ENCODE assay signal across 22 mouse cellular contexts in the genomic region with DNA sequence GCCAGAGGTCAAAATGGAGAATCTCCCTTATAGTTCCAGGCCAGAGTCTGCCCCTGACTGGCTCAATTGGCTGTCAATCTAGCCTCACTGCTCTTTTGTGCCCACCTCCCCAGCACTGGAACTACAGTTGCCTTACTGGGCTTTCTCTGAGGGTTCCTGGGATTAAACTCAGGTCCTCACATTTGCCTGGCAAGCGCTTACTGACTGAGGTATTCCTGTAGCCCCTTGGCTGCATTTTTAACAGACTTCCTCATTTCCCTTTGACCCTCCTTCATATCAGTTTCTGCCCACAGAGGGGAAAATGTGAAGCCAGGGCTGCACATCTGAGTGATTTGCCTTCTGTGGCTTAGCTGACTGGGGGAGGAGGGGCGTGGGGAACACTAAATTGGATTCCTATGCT. TPM values are rescaled to one million over a fixed set of nuclear protein-coding genes. Genes with fewer than 3 reads are reported as not detected.
A peak's percentile ranks its signal among the peaks of the same experiment; 100 is the strongest.
DNase-seq lines count a peak whose midpoint lies in the region; ATAC-seq and TF ChIP-seq lines count a peak whose summit lies in the region.
"Had no signal": no experiment of that assay in that cellular context is flagged by ENCODE, and none has a peak within 500 bp of the region (broad histone marks: within the 10 kb centered on the region; RNA-seq: fewer than 3 reads in every experiment).

No protein-coding gene starts in this region.

- peak; percentile 51 for ATAC-seq in common myeloid progenitor, adult 5-6 weeks (replicated peaks; ENCODE audit: low read depth, poor library complexity, severe bottlenecking)
- peak; percentile 26; the same call in 1 of the 2 replicates for ATAC-seq in neutrophil, adult 5-6 weeks (ENCODE audit: extremely low read depth, insufficient number of reproducible peaks, low FRiP score, poor library complexity, severe bottlenecking)
- no peak for ATAC-seq in stomach, postnatal 0 days (ENCODE audit: low FRiP score, low TSS enrichment)
- ATAC-seq: activated CD4-positive, CD25-positive, alpha-beta regulatory T cell, adult 4 months; forebrain, postnatal 0 days; intestine, embryonic 16.5 days had no signal

- H3K9ac ChIP-seq in stomach, postnatal 0 days (ENCODE audit: low read length): no peak overlapping the region
- H3K9ac ChIP-seq: embryonic facial prominence, embryonic 15.5 days; forebrain, postnatal 0 days; hindbrain, embryonic 15.5 days; neural tube, embryonic 13.5 days had no signal

- no peak for TF ChIP-seq EP300 in stomach, postnatal 0 days (optimal IDR thresholded peaks at IDR 0.05)

- H3K4me2 ChIP-seq in stomach, postnatal 0 days (replicated peaks; ENCODE audit: low read depth): no peak overlapping the region
- H3K4me2 ChIP-seq: embryonic facial prominence, embryonic 15.5 days; hindbrain, embryonic 15.5 days; neural tube, embryonic 13.5 days had no signal

- H3K4me1 ChIP-seq in stomach, postnatal 0 days (replicated peaks; ENCODE audit: control insufficient read depth, insufficient read depth): no peaks in the 10 kb centered on the region
- H3K4me1 ChIP-seq: embryonic facial prominence, embryonic 15.5 days; hindbrain, embryonic 15.5 days; neural tube, embryonic 13.5 days had no signal

- 77% methylated on average over 2 of the region's 2 CpGs for WGBS in stomach, postnatal 0 days

- TF ChIP-seq CTCF in stomach, postnatal 0 days (IDR thresholded peaks at IDR 0.05; ENCODE audit: low read depth): no peak

- peak; percentile 88 for DNase-seq in heart, adult 11 months
- DNase-seq in heart, adult 9 months (ENCODE audit: low spot score in 2 of 2): no peak
- peak; percentile 72 to 77 for DNase-seq in spleen, postnatal 36 days (ENCODE audit: low spot score in 2 of 2)
- no peak for DNase-seq in spleen, adult 12 weeks (ENCODE audit: low spot score)
- no peak for DNase-seq in stomach, postnatal 0 days (ENCODE audit: low spot score)
- DNase-seq in right cerebral cortex, postnatal 25 days: no peak
- DNase-seq: adrenal gland, postnatal 10 days; cerebellum, adult 11 months; cerebellum, postnatal 25 days; forebrain, postnatal 0 days; heart, adult 18-20 months; heart, postnatal 36 days; kidney, postnatal 36 days; lung, postnatal 10 days had no signal

- H3K4me3 ChIP-seq in stomach, postnatal 0 days (ENCODE audit: low read depth, low read length): no peak overlapping the region
- H3K4me3 ChIP-seq: embryonic facial prominence, embryonic 15.5 days; hindbrain, embryonic 15.5 days; left cerebral cortex, adult 2 months; neural tube, embryonic 13.5 days had no signal

- H3K27ac ChIP-seq in stomach, postnatal 0 days (replicated peaks): no peak overlapping the region
- H3K27ac ChIP-seq: embryonic facial prominence, embryonic 15.5 days; hindbrain, embryonic 15.5 days; left cerebral cortex, adult 2 months; neural tube, embryonic 13.5 days had no signal

- H3K27me3 ChIP-seq in stomach, postnatal 0 days (ENCODE audit: control insufficient read depth, insufficient read depth, low read length): no peaks in the 10 kb centered on the region
- H3K27me3 ChIP-seq: embryonic facial prominence, embryonic 15.5 days had no signal

- no peaks in the 10 kb centered on the region for H3K36me3 ChIP-seq in stomach, postnatal 0 days (ENCODE audit: control insufficient read depth, insufficient read depth, low read length)
- H3K36me3 ChIP-seq: embryonic facial prominence, embryonic 15.5 days; hindbrain, embryonic 15.5 days; neural tube, embryonic 13.5 days had no signal

- no peaks in the 10 kb centered on the region for H3K9me3 ChIP-seq in stomach, postnatal 0 days (ENCODE audit: control insufficient read depth, low read length)
- H3K9me3 ChIP-seq: embryonic facial prominence, embryonic 15.5 days; hindbrain, embryonic 15.5 days; neural tube, embryonic 13.5 days had no signal

RNA-seq across cellular contexts. Expression of a gene that starts 9.3 kb away (rescaled TPM):
- total RNA-seq in common myeloid progenitor, adult 5-6 weeks (2017): 197 and 213 TPM in 2 replicates
- 125 and 150 TPM in 2 replicates for total RNA-seq in neutrophil, adult 5-6 weeks (2017)
- 0.39 and 0.62 TPM in 2 replicates for polyA plus RNA-seq in stomach, postnatal 0 days (2015; fragmentation: Nextera tagmentation; extraction: Ambion mirVana)

Comparison
In these comparisons a context has a peak if more than half of its experiments do, and no peak if none do; other contexts are left out.
1. DNase-seq: peak in heart, adult 11 months (single experiment) and spleen, postnatal 36 days (2 of 2); none in heart, adult 9 months (0 of 2), spleen, adult 12 weeks (single experiment), stomach, postnatal 0 days (single experiment) and right cerebral cortex, postnatal 25 days (single experiment).